Mouse (Mus musculus) neural tube, embryonic 15.5 days (tissue): Measurements from ENCODE around the gene Atxn1. TPM values are rescaled to one million over a fixed set of nuclear protein-coding genes. Genes with fewer than 3 reads are reported as not detected.

Experiments
- ATAC-seq: fragments of 200-750 bp; cut with Nextera tagmentation; 2 replicates; pipeline ENCODE4 v1.8.0; 2017; ENCODE audit warnings: mild to moderate bottlenecking, moderate TSS enrichment, moderate library complexity; ENCODE audit not compliant: low FRiP score
- H3K27ac ChIP-seq: fragments of 300-500 bp; sonication (generic); replicated peaks from 2 replicates; pipeline ENCODE4 v1.5.1; 2015; ENCODE audit warnings: mild to moderate bottlenecking, inconsistent platforms
- H3K27me3 ChIP-seq: fragments of 300-500 bp; sonication (generic); replicated peaks from 2 replicates; pipeline ENCODE4 v1.6.1; 2015; ENCODE audit warnings: inconsistent platforms
- H3K36me3 ChIP-seq: fragments of 300-500 bp; sonication (generic); 2 replicates; pipeline ENCODE4 v1.6.1; 2015; ENCODE audit warnings: inconsistent platforms
- H3K4me1 ChIP-seq: fragments of 300-500 bp; sonication (generic); 2 replicates; pipeline ENCODE4 v1.6.1; 2015; ENCODE audit warnings: inconsistent platforms
- H3K4me2 ChIP-seq: fragments of 300-500 bp; sonication (generic); 2 replicates; pipeline ENCODE4 v1.6.1; 2015; ENCODE audit warnings: inconsistent platforms, mild to moderate bottlenecking, moderate library complexity
- H3K4me3 ChIP-seq: fragments of 300-500 bp; sonication (generic); replicated peaks from 2 replicates; pipeline ENCODE4 v1.5.1; 2015; ENCODE audit warnings: mild to moderate bottlenecking, inconsistent platforms
- H3K9ac ChIP-seq: fragments of 300-500 bp; sonication (generic); replicated peaks from 2 replicates; pipeline ENCODE4 v1.6.1; 2015; ENCODE audit warnings: mild to moderate bottlenecking, inconsistent platforms
- H3K9me3 ChIP-seq: fragments of 300-500 bp; sonication (generic); replicated peaks from 2 replicates; pipeline ENCODE4 v1.6.1; 2016; ENCODE audit warnings: inconsistent platforms
- WGBS: fragments of 180-500 bp; shearing (Covaris S2); methylation state at CpG from one replicate; pipeline ENCODE4 v1.1.7; 2015; ENCODE audit warnings: mixed read lengths; 5-methylcytosine and 5-hydroxymethylcytosine counted together
- polyA plus RNA-seq: library from polyadenylated mRNA; unstranded; fragments of >200 nt; fragmentation: Nextera tagmentation; extraction: Ambion mirVana; gene quantifications from 2 replicates; pipeline ENCODE4 v1.2.1, GENCODE M21; 2015

Gene Atxn1
- polyA plus RNA-seq, 1 experiment from 2014 or later, result 9.5 TPM

GRCm38 (mm10) chr13:45539205-45539568 is 425.6 kb downstream of the Atxn1 start:
- H3K27me3 ChIP-seq, result no peaks in the 10 kb centered on the region
- peak; percentile 93 for ATAC-seq
- H3K4me3 ChIP-seq, result peak overlapping the region; percentile 44
- WGBS, result 4% methylated on average over 10 of the region's 10 CpGs
- H3K4me1 ChIP-seq, result peaks cover 12% of the 10 kb centered on the region
- peaks cover 12% of the 10 kb centered on the region for H3K36me3 ChIP-seq
- peak overlapping the region; percentile 85 for H3K4me2 ChIP-seq
- peak overlapping the region; percentile 57 for H3K9ac ChIP-seq
- H3K27ac ChIP-seq, result peak overlapping the region; percentile 86
- H3K9me3 ChIP-seq, result no peaks in the 10 kb centered on the region

- Histone ChIP-seq H3K27ac (peak overlapping the region; percentile 86), H3K36me3 (peaks cover 12% of the 10 kb centered on the region), H3K4me3 (peak overlapping the region; percentile 44), H3K9ac (peak overlapping the region; percentile 57), H3K4me1 (peaks cover 12% of the 10 kb centered on the region), H3K9me3 (no peaks in the 10 kb centered on the region), H3K27me3 (no peaks in the 10 kb centered on the region), H3K4me2 (peak overlapping the region; percentile 85)
- peak; percentile 94 for ATAC-seq
- WGBS, result 33% methylated on average over 10 of the region's 10 CpGs
These were observed 426.1 kb downstream of the Atxn1 start for GRCm38 (mm10) chr13:45538532-45539204.

- no peak for ATAC-seq
- Histone ChIP-seq H3K4me3 (no peak overlapping the region), H3K9me3 (no peaks in the 10 kb centered on the region), H3K27me3 (no peaks in the 10 kb centered on the region), H3K9ac (no peak overlapping the region), H3K27ac (no peak overlapping the region), H3K36me3 (peaks cover 11% of the 10 kb centered on the region), H3K4me1 (peaks cover 12% of the 10 kb centered on the region), H3K4me2 (no peak overlapping the region)
- 82% methylated on average over 9 of the region's 9 CpGs for WGBS
These were observed 426.7 kb downstream of the Atxn1 start for GRCm38 (mm10) chr13:45538091-45538490.

GRCm38 (mm10) chr13:45537110-45537509 is 427.7 kb downstream of the Atxn1 start:
- H3K4me3 ChIP-seq, result no peak overlapping the region
- no peaks in the 10 kb centered on the region for H3K9me3 ChIP-seq
- H3K36me3 ChIP-seq, result peaks cover 5% of the 10 kb centered on the region
- no peak for ATAC-seq
- peaks cover 12% of the 10 kb centered on the region for H3K4me1 ChIP-seq
- H3K27me3 ChIP-seq, result no peaks in the 10 kb centered on the region
- H3K4me2 ChIP-seq, result no peak overlapping the region
- H3K27ac ChIP-seq, result no peak overlapping the region
- 93% methylated on average over 9 of the region's 9 CpGs for WGBS
- H3K9ac ChIP-seq, result no peak overlapping the region

DNA sequence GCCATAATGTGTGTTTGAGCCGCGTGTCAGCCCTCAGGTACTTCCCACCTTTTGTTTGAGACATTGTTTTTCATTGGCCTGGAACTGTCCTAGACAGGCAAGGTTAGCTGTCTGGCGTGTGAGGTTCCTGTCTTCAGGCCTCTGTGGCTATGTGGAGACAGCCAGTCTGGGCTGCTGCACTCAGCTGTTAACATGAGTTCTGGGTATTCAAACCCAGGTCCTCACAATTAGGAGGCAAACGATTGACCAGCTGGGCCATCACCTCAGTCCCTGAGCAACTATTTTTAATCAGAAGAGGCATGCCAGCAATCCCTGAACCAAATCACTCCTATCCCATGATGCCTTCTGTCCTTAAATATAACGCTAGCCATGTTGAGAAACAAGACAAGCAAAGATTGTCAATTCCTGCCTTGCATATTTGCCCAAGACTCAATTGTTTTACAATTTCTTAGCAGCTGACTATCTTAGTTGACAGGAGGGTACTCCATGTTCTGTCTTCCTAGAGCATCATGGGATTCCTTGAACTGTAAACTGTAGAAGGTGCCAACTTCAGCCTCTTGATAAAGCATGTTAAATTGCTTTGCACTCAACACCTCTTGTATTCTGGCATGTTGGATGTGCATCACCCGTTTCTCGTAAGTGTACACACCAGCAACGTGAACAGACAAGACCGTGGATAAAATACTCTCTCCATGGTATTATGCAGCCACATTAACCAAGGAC is 428.9 kb downstream of the Atxn1 start:
- peaks cover 1% of the 10 kb centered on the region; the same call in 1 of the 2 replicates for H3K36me3 ChIP-seq
- no peak overlapping the region for H3K4me2 ChIP-seq
- no peak overlapping the region for H3K27ac ChIP-seq
- H3K9me3 ChIP-seq, result no peaks in the 10 kb centered on the region
- WGBS, result 89% methylated on average over 9 of the region's 9 CpGs
- H3K9ac ChIP-seq, result no peak overlapping the region
- H3K4me3 ChIP-seq, result no peak overlapping the region
- no peak for ATAC-seq
- H3K4me1 ChIP-seq, result peaks cover 13% of the 10 kb centered on the region
- no peaks in the 10 kb centered on the region for H3K27me3 ChIP-seq

- Histone ChIP-seq H3K36me3 (no peaks in the 10 kb centered on the region), H3K9ac (no peak overlapping the region), H3K4me3 (no peak overlapping the region), H3K27me3 (no peaks in the 10 kb centered on the region), H3K4me2 (no peak overlapping the region), H3K9me3 (no peaks in the 10 kb centered on the region), H3K27ac (no peak overlapping the region), H3K4me1 (peaks cover 16% of the 10 kb centered on the region)
- no peak for ATAC-seq
- WGBS, result 22% methylated on average over 6 of the region's 6 CpGs
These were observed 434.1 kb downstream of the Atxn1 start for GRCm38 (mm10) chr13:45530754-45531153.

GRCm38 (mm10) chr13:45528787-45529186 is 436.0 kb downstream of the Atxn1 start:
- peaks cover 16% of the 10 kb centered on the region for H3K4me1 ChIP-seq
- no peak overlapping the region for H3K27ac ChIP-seq
- no peak for ATAC-seq
- H3K9ac ChIP-seq, result no peak overlapping the region
- no peak overlapping the region for H3K4me2 ChIP-seq
- H3K27me3 ChIP-seq, result no peaks in the 10 kb centered on the region
- no peaks in the 10 kb centered on the region for H3K9me3 ChIP-seq
- H3K36me3 ChIP-seq, result no peaks in the 10 kb centered on the region
- 74% methylated on average over 4 of the region's 4 CpGs for WGBS
- H3K4me3 ChIP-seq, result no peak overlapping the region

DNA sequence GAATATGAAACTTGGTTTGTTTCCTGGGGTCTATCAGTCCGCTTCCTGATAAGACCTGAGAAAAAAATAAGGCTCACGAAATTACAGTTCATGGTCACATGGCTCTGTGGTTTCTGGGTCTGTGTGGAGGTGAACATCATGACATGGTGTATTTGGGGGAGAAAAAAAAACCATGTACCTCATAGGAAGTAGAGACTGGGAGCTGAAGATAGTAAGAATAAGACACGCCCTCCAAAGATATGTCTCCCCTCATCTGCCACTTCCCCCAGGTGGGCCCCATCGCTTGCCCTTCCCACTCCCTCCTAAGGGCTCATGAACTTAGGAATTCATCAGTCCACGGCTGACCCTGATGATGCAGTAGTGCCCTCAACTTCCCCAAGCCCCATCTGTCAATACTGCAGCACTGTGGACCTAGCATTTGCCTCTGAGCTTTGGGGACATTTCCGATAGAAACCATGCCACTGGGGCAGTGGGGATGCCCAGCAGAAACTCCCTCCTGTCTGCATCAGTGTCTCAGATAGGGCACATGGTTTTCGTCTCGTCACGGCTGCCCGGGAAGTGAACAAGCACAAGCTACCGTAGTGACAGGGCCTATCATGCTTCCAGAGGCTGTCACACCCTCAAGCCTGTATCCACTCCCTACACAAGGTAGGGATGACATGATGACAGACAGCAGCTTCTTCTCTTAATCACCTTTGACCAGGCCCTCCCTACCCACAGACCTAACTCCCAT is 437.4 kb downstream of the Atxn1 start:
- H3K4me2 ChIP-seq, result no peak overlapping the region
- H3K4me3 ChIP-seq, result no peak overlapping the region
- no peaks in the 10 kb centered on the region for H3K9me3 ChIP-seq
- H3K27me3 ChIP-seq, result no peaks in the 10 kb centered on the region
- peaks cover 9% of the 10 kb centered on the region; the same call in 1 of the 2 replicates for H3K36me3 ChIP-seq
- ATAC-seq, result no peak
- H3K4me1 ChIP-seq, result peaks cover 16% of the 10 kb centered on the region
- H3K9ac ChIP-seq, result no peak overlapping the region
- 92% methylated on average over 11 of the region's 11 CpGs for WGBS
- no peak overlapping the region for H3K27ac ChIP-seq

- H3K36me3 ChIP-seq, result peaks cover 9% of the 10 kb centered on the region; the same call in 1 of the 2 replicates
- peaks cover 16% of the 10 kb centered on the region for H3K4me1 ChIP-seq
- H3K4me2 ChIP-seq, result no peak overlapping the region
- 34% methylated on average over 7 of the region's 7 CpGs for WGBS
- peak overlapping the region; percentile 67 for H3K27ac ChIP-seq
- H3K4me3 ChIP-seq, result no peak overlapping the region
- H3K9me3 ChIP-seq, result no peaks in the 10 kb centered on the region
- no peaks in the 10 kb centered on the region for H3K27me3 ChIP-seq
- H3K9ac ChIP-seq, result no peak overlapping the region
- ATAC-seq, result peak; percentile 67
These were observed 438.6 kb downstream of the Atxn1 start for GRCm38 (mm10) chr13:45526230-45526629.

DNA sequence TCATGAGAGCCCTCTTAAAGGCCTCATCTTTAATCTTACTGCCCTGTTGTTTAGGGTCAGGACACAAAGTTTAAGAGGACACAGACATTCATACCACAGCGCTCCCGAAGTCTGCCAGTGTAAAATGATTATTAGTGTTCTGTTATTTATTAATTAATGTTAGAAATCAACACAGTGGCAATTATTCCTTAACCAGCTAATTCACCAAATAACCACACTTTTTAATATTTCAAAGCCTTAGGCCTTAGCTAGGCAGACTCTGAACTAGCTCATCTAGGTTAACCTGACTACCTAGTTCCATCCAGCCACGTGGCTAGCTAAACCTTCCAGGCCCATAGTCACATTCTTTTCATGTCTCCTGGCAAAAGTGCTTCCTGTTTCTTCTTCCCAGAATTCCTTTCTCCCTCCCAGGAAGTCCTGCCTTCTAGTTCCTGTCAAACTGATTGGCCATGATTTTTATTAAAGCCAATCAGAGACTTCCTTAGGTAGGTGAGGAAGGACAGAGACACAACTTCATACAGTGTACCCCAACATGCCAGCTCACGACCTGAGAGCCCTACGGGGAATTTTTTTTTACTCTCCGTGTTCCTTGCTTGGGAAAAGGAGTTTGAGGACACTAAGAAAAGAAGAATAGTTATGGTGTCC is 439.9 kb downstream of the Atxn1 start:
- Histone ChIP-seq H3K4me3 (no peak overlapping the region), H3K9ac (no peak overlapping the region), H3K27ac (no peak overlapping the region), H3K4me1 (peaks cover 9% of the 10 kb centered on the region), H3K4me2 (no peak overlapping the region), H3K27me3 (no peaks in the 10 kb centered on the region), H3K9me3 (no peaks in the 10 kb centered on the region), H3K36me3 (peaks cover 9% of the 10 kb centered on the region; the same call in 1 of the 2 replicates)
- ATAC-seq, result no peak
- WGBS, result 92% methylated on average over 6 of the region's 6 CpGs

- 38% methylated on average over 3 of the region's 3 CpGs for WGBS
These were observed 440.5 kb downstream of the Atxn1 start for GRCm38 (mm10) chr13:45524305-45524704.

More at GRCm38 (mm10) chr13:45524305-45524704, 440.5 kb downstream of the Atxn1 start:
- no peak for ATAC-seq
- Histone ChIP-seq H3K27me3 (no peaks in the 10 kb centered on the region), H3K9ac (no peak overlapping the region), H3K4me3 (no peak overlapping the region), H3K9me3 (no peaks in the 10 kb centered on the region), H3K4me1 (peaks cover 9% of the 10 kb centered on the region), H3K27ac (no peak overlapping the region), H3K36me3 (peaks cover 9% of the 10 kb centered on the region; the same call in 1 of the 2 replicates), H3K4me2 (no peak overlapping the region)
